Mouse (Mus musculus) lung, embryonic 14.5 days (tissue): ENCODE measurements at regions not wholly inside any gene's neighbourhood (a gene's known extent, or its start where the extent isn't known, plus 50 kb on each side); places are given as distances from the start of the nearest gene placed in this dataset.

Source experiments
- ATAC-seq: fragments of 200-750 bp; cut with Nextera tagmentation; 2 replicates; pipeline ENCODE4 v1.8.0; 2017; ENCODE audit warnings: mild to moderate bottlenecking, moderate TSS enrichment, moderate library complexity; ENCODE audit not compliant: insufficient read depth
- DNase-seq: peaks from one replicate; pipeline ENCODE4 v3.0.0-alpha.2; 2015
- H3K27ac ChIP-seq: fragments of 300-500 bp; sonication (generic); 2 replicates; pipeline ENCODE4 v1.5.1; 2014; ENCODE audit warnings: low read depth, mild to moderate bottlenecking, moderate library complexity
- H3K27me3 ChIP-seq: fragments of 300-500 bp; sonication (generic); 2 replicates; pipeline ENCODE4 v1.6.1; 2014; ENCODE audit warnings: low read length, control low read depth; ENCODE audit not compliant: insufficient read depth
- H3K36me3 ChIP-seq: fragments of 300-500 bp; sonication (generic); 2 replicates; pipeline ENCODE4 v1.6.1; 2014; ENCODE audit warnings: control low read depth; ENCODE audit not compliant: insufficient read depth
- H3K4me1 ChIP-seq: fragments of 300-500 bp; sonication (generic); 2 replicates; pipeline ENCODE4 v1.6.1; 2014; ENCODE audit warnings: antibody characterized with exemption, control low read depth; ENCODE audit not compliant: insufficient read depth
- H3K4me2 ChIP-seq: fragments of 300-500 bp; sonication (generic); 2 replicates; pipeline ENCODE4 v1.6.1; 2014; ENCODE audit warnings: mild to moderate bottlenecking
- H3K4me3 ChIP-seq: fragments of 300-500 bp; sonication (generic); 2 replicates; pipeline ENCODE4 v1.5.1; 2014; ENCODE audit warnings: low read depth, low read length
- H3K9ac ChIP-seq: fragments of 300-500 bp; sonication (generic); 2 replicates; pipeline ENCODE4 v1.6.1; 2014
- H3K9me3 ChIP-seq: fragments of 300-500 bp; sonication (generic); 2 replicates; pipeline ENCODE4 v1.6.1; 2016; ENCODE audit warnings: low read depth, low read length, control low read depth
- CTCF ChIP-seq: IDR thresholded peaks from 2 replicates; pipeline ENCODE4 v1.5.1; 2016; ENCODE audit warnings: antibody characterized with exemption, low read depth
- WGBS: fragments of 180-500 bp; shearing (Covaris S2); extraction: QIAGEN DNeasy Blood & Tissue Kit; methylation state at CpG from one replicate; pipeline ENCODE4 v1.1.7; 2014; 5-methylcytosine and 5-hydroxymethylcytosine counted together

GRCm38 (mm10) chr7:70066448-70066847, 300.1 kb downstream of the Nr2f2 start:
- no peak overlapping the region for H3K4me3 ChIP-seq
- WGBS: 86% methylated on average over 7 of the region's 7 CpGs
- no peak overlapping the region for H3K27ac ChIP-seq
- H3K36me3 ChIP-seq: no peaks in the 10 kb centered on the region
- no peak overlapping the region for H3K9ac ChIP-seq
- ATAC-seq (no peak), DNase-seq (no peak)
- TF ChIP-seq CTCF: no peak
- H3K9me3 ChIP-seq: no peaks in the 10 kb centered on the region
- no peak overlapping the region for H3K4me2 ChIP-seq
- no peaks in the 10 kb centered on the region for H3K4me1 ChIP-seq
- no peaks in the 10 kb centered on the region for H3K27me3 ChIP-seq

- no peak overlapping the region for H3K4me3 ChIP-seq
- H3K27me3 ChIP-seq: no peaks in the 10 kb centered on the region
- ATAC-seq (no peak), DNase-seq (peak; percentile 3)
- no peak overlapping the region for H3K9ac ChIP-seq
- no peak overlapping the region for H3K27ac ChIP-seq
- 46% methylated on average over 11 of the region's 11 CpGs for WGBS
- no peak for TF ChIP-seq CTCF
- H3K9me3 ChIP-seq: no peaks in the 10 kb centered on the region
- H3K4me2 ChIP-seq: no peak overlapping the region
- H3K4me1 ChIP-seq: no peaks in the 10 kb centered on the region
- H3K36me3 ChIP-seq: no peaks in the 10 kb centered on the region
Measured at GRCm38 (mm10) chr7:70065471-70066130, 300.9 kb downstream of the Nr2f2 start.

GRCm38 (mm10) chr7:70047415-70047753, 319.2 kb downstream of the Nr2f2 start:
- Histone ChIP-seq H3K27me3 (no peaks in the 10 kb centered on the region), H3K4me2 (no peak overlapping the region), H3K9me3 (no peaks in the 10 kb centered on the region), H3K4me1 (no peaks in the 10 kb centered on the region), H3K36me3 (no peaks in the 10 kb centered on the region), H3K9ac (no peak overlapping the region), H3K27ac (no peak overlapping the region), H3K4me3 (no peak overlapping the region)
- no peak for TF ChIP-seq CTCF
- no peak for ATAC-seq
- no peak for DNase-seq
- WGBS: 92% methylated on average over 5 of the region's 5 CpGs

GRCm38 (mm10) chr7:70046691-70047414, 319.7 kb downstream of the Nr2f2 start:
- H3K4me2 ChIP-seq: no peak overlapping the region
- WGBS: 53% methylated on average over 17 of the region's 17 CpGs
- DNase-seq (no peak), ATAC-seq (no peak)
- H3K36me3 ChIP-seq: no peaks in the 10 kb centered on the region
- no peak overlapping the region for H3K4me3 ChIP-seq
- H3K9ac ChIP-seq: no peak overlapping the region
- no peaks in the 10 kb centered on the region for H3K4me1 ChIP-seq
- H3K9me3 ChIP-seq: no peaks in the 10 kb centered on the region
- no peak for TF ChIP-seq CTCF
- H3K27me3 ChIP-seq: no peaks in the 10 kb centered on the region
- no peak overlapping the region for H3K27ac ChIP-seq

GRCm38 (mm10) chr7:70037011-70037410, 329.5 kb downstream of the Nr2f2 start:
- H3K27ac ChIP-seq: no peak overlapping the region
- no peaks in the 10 kb centered on the region for H3K27me3 ChIP-seq
- ATAC-seq (no peak), DNase-seq (no peak)
- TF ChIP-seq CTCF: no peak
- WGBS: 71% methylated on average over 1 of the region's 1 CpGs
- no peak overlapping the region for H3K4me3 ChIP-seq
- H3K9me3 ChIP-seq: no peaks in the 10 kb centered on the region
- no peaks in the 10 kb centered on the region for H3K36me3 ChIP-seq
- H3K9ac ChIP-seq: no peak overlapping the region
- H3K4me1 ChIP-seq: no peaks in the 10 kb centered on the region
- H3K4me2 ChIP-seq: no peak overlapping the region

GRCm38 (mm10) chr7:70032857-70033256, 333.7 kb downstream of the Nr2f2 start:
- no peaks in the 10 kb centered on the region for H3K36me3 ChIP-seq
- no peaks in the 10 kb centered on the region for H3K9me3 ChIP-seq
- no peaks in the 10 kb centered on the region for H3K4me1 ChIP-seq
- DNase-seq: no peak
- H3K27me3 ChIP-seq: no peaks in the 10 kb centered on the region
- TF ChIP-seq CTCF: no peak
- 77% methylated on average over 2 of the region's 2 CpGs for WGBS
- no peak for ATAC-seq
- no peak overlapping the region for H3K4me2 ChIP-seq
- no peak overlapping the region for H3K27ac ChIP-seq
- no peak overlapping the region for H3K9ac ChIP-seq
- no peak overlapping the region for H3K4me3 ChIP-seq

GRCm38 (mm10) chr7:70029311-70029710, 337.2 kb downstream of the Nr2f2 start:
- Histone ChIP-seq H3K9ac (no peak overlapping the region), H3K27me3 (no peaks in the 10 kb centered on the region), H3K4me3 (no peak overlapping the region), H3K4me1 (no peaks in the 10 kb centered on the region), H3K27ac (no peak overlapping the region), H3K4me2 (no peak overlapping the region), H3K36me3 (no peaks in the 10 kb centered on the region), H3K9me3 (no peaks in the 10 kb centered on the region)
- DNase-seq (no peak), ATAC-seq (no peak)
- TF ChIP-seq CTCF: no peak
- WGBS: 53% methylated on average over 2 of the region's 2 CpGs
